Comparison of ENCODE assay signal across 8 mouse cellular contexts in genomic region chr7:115453713-115454073, GRCm38 (mm10).
DNase-seq lines count a peak whose midpoint lies in the region; ATAC-seq and TF ChIP-seq lines count a peak whose summit lies in the region.

No protein-coding gene starts in this region.

- H3K9me3 ChIP-seq in heart, embryonic 12.5 days (replicated peaks) = no peaks in the 10 kb centered on the region
- no peaks in the 10 kb centered on the region for H3K9me3 ChIP-seq in lung, postnatal 0 days (ENCODE audit: low read length)
- no peaks in the 10 kb centered on the region for H3K9me3 ChIP-seq in hindbrain, embryonic 12.5 days (replicated peaks)
- H3K9me3 ChIP-seq in midbrain, embryonic 14.5 days (ENCODE audit: control insufficient read depth, low read length) = no peaks in the 10 kb centered on the region

- DNase-seq in heart, postnatal 25 days (ENCODE audit: low spot score) = no peak
- DNase-seq in lung, postnatal 0 days (ENCODE audit: low spot score) = no peak
- no peak for DNase-seq in lung, postnatal 36 days
- no peak for DNase-seq in midbrain, embryonic 14.5 days
- no peak for DNase-seq in layer of hippocampus, postnatal 36 days
- no peak for DNase-seq in urinary bladder, postnatal 4 days (ENCODE audit: low spot score in 2 of 2)

- WGBS in heart, embryonic 12.5 days = 54% methylated on average over 7 of the region's 7 CpGs
- 61% methylated on average over 7 of the region's 7 CpGs for WGBS in lung, postnatal 0 days
- WGBS in hindbrain, embryonic 12.5 days = 46% methylated on average over 7 of the region's 7 CpGs
- WGBS in midbrain, embryonic 14.5 days = 56% methylated on average over 7 of the region's 7 CpGs

- ATAC-seq in heart, embryonic 12.5 days (ENCODE audit: insufficient number of reproducible peaks, low FRiP score) = no peak
- no peak for ATAC-seq in lung, postnatal 0 days
- no peak for ATAC-seq in hindbrain, embryonic 12.5 days (ENCODE audit: low FRiP score)
- ATAC-seq in midbrain, embryonic 14.5 days (ENCODE audit: low FRiP score, low TSS enrichment) = no peak

- H3K27me3 ChIP-seq in heart, embryonic 12.5 days (replicated peaks) = no peaks in the 10 kb centered on the region
- no peaks in the 10 kb centered on the region for H3K27me3 ChIP-seq in lung, postnatal 0 days (replicated peaks; ENCODE audit: insufficient read depth, low read length)
- peaks cover 5% of the 10 kb centered on the region; the same call in 1 of the 2 replicates for H3K27me3 ChIP-seq in hindbrain, embryonic 12.5 days
- no peaks in the 10 kb centered on the region for H3K27me3 ChIP-seq in midbrain, embryonic 14.5 days (ENCODE audit: control insufficient read depth, insufficient read depth, low read length)

- H3K4me2 ChIP-seq in heart, embryonic 12.5 days = peak overlapping the region; percentile 54
- H3K4me2 ChIP-seq in lung, postnatal 0 days (replicated peaks; ENCODE audit: low read depth, low read length) = peak overlapping the region; percentile 46
- peak overlapping the region; percentile 34 for H3K4me2 ChIP-seq in hindbrain, embryonic 12.5 days (replicated peaks)
- H3K4me2 ChIP-seq in midbrain, embryonic 14.5 days (ENCODE audit: low read length) = peak overlapping the region; percentile 21; the same call in 1 of the 2 replicates

- peaks cover 23% of the 10 kb centered on the region for H3K4me1 ChIP-seq in heart, embryonic 12.5 days (replicated peaks)
- H3K4me1 ChIP-seq in lung, postnatal 0 days (ENCODE audit: insufficient read depth, low read depth, low read length) = no peaks in the 10 kb centered on the region
- peaks cover 13% of the 10 kb centered on the region for H3K4me1 ChIP-seq in hindbrain, embryonic 12.5 days
- H3K4me1 ChIP-seq in midbrain, embryonic 14.5 days (ENCODE audit: control insufficient read depth, insufficient read depth, low read length) = 0 out of 2 replicates have a peak, but pooled peaks cover 7% of the 10 kb centered on the region

- no peak for TF ChIP-seq EP300 in lung, postnatal 0 days (IDR thresholded peaks at IDR 0.05)

- no peaks in the 10 kb centered on the region for H3K36me3 ChIP-seq in heart, embryonic 12.5 days
- no peaks in the 10 kb centered on the region for H3K36me3 ChIP-seq in lung, postnatal 0 days (ENCODE audit: insufficient read depth, low read length)
- no peaks in the 10 kb centered on the region for H3K36me3 ChIP-seq in hindbrain, embryonic 12.5 days
- no peaks in the 10 kb centered on the region for H3K36me3 ChIP-seq in midbrain, embryonic 14.5 days (ENCODE audit: control insufficient read depth, insufficient read depth, low read length)

- no peak for TF ChIP-seq CTCF in lung, postnatal 0 days (IDR thresholded peaks at IDR 0.05)

- H3K4me3 ChIP-seq in heart, embryonic 12.5 days = peak overlapping the region; percentile 20; the same call in 1 of the 2 replicates
- H3K4me3 ChIP-seq in lung, postnatal 0 days (ENCODE audit: low read depth, low read length) = no peak overlapping the region
- H3K4me3 ChIP-seq in hindbrain, embryonic 12.5 days = no peak overlapping the region
- H3K4me3 ChIP-seq in midbrain, embryonic 14.5 days (replicated peaks; ENCODE audit: low read depth, low read length) = no peak overlapping the region

- H3K27ac ChIP-seq in heart, embryonic 12.5 days (ENCODE audit: poor library complexity, severe bottlenecking) = no peak overlapping the region
- H3K27ac ChIP-seq in lung, postnatal 0 days (ENCODE audit: low read length) = no peak overlapping the region
- no peak overlapping the region for H3K27ac ChIP-seq in hindbrain, embryonic 12.5 days
- H3K27ac ChIP-seq in midbrain, embryonic 14.5 days (replicated peaks; ENCODE audit: low read depth, low read length) = no peak overlapping the region

- H3K9ac ChIP-seq in heart, embryonic 12.5 days = no peak overlapping the region; the same call in 1 of the 2 replicates
- no peak overlapping the region for H3K9ac ChIP-seq in lung, postnatal 0 days (replicated peaks; ENCODE audit: low read depth)
- no peak overlapping the region for H3K9ac ChIP-seq in hindbrain, embryonic 12.5 days
- no peak overlapping the region for H3K9ac ChIP-seq in midbrain, embryonic 14.5 days (replicated peaks; ENCODE audit: low read length)

- intact Hi-C loops in heart, postnatal 25 days (cut with DNase I) = no loop called here
